Mouse (Mus musculus): ENCODE results near the gene Trak1. TPM values are rescaled to one million over a fixed set of nuclear protein-coding genes. Genes with fewer than 3 reads are reported as not detected.

Trak1 gene
- polyA plus RNA-seq, 1 experiment = 31.0 TPM

DNA sequence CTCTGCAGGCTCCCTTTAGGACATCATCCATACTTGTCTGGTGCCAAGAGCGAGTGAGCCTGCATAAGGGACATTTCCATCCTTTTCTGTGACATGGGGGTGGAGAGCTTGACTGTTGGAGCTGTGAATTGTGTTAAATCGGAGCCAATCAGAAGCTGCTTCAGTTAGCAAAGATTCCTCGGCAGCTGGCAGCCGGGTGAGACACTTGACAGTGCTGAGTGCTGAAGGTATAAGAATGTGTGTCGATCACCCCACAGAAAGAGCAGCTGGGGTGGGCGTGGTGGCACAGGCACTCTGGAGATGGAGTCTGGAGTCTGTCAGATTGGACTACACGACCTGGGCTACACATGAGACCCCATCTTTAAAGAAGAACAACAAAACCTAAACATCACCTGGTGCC lies 13.2 kb downstream of the Trak1 start:
- 85% methylated on average over 7 of the region's 7 CpGs for WGBS
- no peak overlapping the region for H3K27ac ChIP-seq (ENCODE audit: insufficient read depth, low read length)
- DNase-seq (ENCODE audit: low read depth in 1 of 2, low spot score in 2 of 2) = no peak
- H3K4me1 ChIP-seq (ENCODE audit: control insufficient read depth, insufficient read depth, insufficient read length) = peaks cover 12% of the 10 kb centered on the region; the same call in 1 of the 2 replicates
- TF ChIP-seq POLR2A (IDR thresholded peaks at IDR 0.05; ENCODE audit: low read depth, low read length) (no peak), CTCF (IDR thresholded peaks at IDR 0.05; ENCODE audit: extremely low read depth, insufficient read depth, insufficient read length, insufficient replicate concordance) (no peak)
- H3K36me3 ChIP-seq (ENCODE audit: control insufficient read depth, insufficient read depth, low read length) = no peaks in the 10 kb centered on the region
- H3K27me3 ChIP-seq (ENCODE audit: control insufficient read depth, insufficient read depth, low read length) = no peaks in the 10 kb centered on the region
- H3K4me3 ChIP-seq (ENCODE audit: extremely low read depth, insufficient read depth, insufficient read length) = no peak overlapping the region

DNA sequence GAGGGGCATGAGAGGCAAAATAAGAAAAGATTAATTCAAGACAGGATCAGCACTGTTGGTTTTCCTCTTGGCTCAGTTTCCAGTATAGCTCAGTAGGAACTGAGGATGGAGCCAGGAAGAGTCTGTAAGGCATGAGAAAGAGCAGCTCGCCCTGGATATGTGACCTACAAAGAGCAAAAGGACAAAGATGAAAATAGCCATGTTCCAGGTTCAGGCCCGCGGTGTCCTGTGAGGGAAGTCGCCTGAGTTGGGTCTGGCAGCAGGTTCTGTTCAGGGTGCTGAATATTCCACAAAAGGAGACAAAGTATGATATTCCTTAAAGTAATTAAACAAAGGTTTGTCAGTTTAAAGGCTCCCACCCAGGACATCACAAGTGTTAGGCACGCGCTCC lies 14.5 kb downstream of the Trak1 start:
- Histone ChIP-seq H3K4me1 (ENCODE audit: control insufficient read depth, insufficient read depth, insufficient read length) (peaks cover 24% of the 10 kb centered on the region), H3K27ac (ENCODE audit: insufficient read depth, low read length) (no peak overlapping the region)
- WGBS = 92% methylated on average over 6 of the region's 6 CpGs

DNA sequence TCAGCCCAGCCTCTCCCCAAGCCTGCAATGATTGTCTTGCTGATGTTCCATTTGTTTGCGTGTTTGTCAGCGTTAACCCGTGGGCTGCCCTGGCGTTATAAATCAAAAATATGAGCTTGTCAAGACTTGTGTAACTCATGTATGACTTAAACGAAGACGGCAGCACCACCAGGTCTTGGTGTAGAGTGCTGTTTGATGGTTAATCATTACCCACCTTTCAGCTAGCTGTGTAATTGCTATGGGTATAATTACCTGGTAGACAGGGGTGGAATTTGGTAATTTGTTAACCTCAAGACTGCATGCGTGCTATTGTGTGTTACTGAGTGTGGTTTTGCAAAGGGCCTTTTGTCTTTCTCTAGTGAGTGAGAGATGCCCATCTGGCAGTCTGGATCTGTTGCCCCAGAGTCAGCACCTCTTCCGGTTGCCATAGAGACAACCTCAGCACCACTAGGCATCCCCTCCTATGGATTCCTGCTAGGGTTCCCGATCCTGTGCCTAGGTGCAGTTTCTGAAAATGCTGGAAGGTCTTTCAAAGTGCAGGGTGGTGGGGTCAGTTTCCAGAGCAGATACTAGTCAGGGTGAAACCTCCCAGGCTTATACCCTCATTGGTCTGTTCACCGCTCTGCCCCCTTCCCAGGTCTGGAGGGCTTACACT lies 15.1 kb downstream of the Trak1 start:
- H3K27ac ChIP-seq (ENCODE audit: insufficient read depth, low read length) = no peak overlapping the region
- no peak overlapping the region for H3K4me3 ChIP-seq (ENCODE audit: extremely low read depth, insufficient read depth, insufficient read length)
- peaks cover 28% of the 10 kb centered on the region for H3K4me1 ChIP-seq (ENCODE audit: control insufficient read depth, insufficient read depth, insufficient read length)
- TF ChIP-seq CTCF (IDR thresholded peaks at IDR 0.05; ENCODE audit: extremely low read depth, insufficient read depth, insufficient read length, insufficient replicate concordance) = no peak
- TF ChIP-seq POLR2A (IDR thresholded peaks at IDR 0.05; ENCODE audit: low read depth, low read length) = no peak
- whole genome bisulfite sequencing = 80% methylated on average over 10 of the region's 10 CpGs
- no peaks in the 10 kb centered on the region for H3K36me3 ChIP-seq (ENCODE audit: control insufficient read depth, insufficient read depth, low read length)
- no peak for DNase-seq (ENCODE audit: low read depth in 1 of 2, low spot score in 2 of 2)
- H3K27me3 ChIP-seq (ENCODE audit: control insufficient read depth, insufficient read depth, low read length) = no peaks in the 10 kb centered on the region

More for the DNA sequence above, 14.5 kb downstream of the Trak1 start:
- Histone ChIP-seq H3K4me3 (ENCODE audit: extremely low read depth, insufficient read depth, insufficient read length) (no peak overlapping the region), H3K36me3 (ENCODE audit: control insufficient read depth, insufficient read depth, low read length) (no peaks in the 10 kb centered on the region), H3K27me3 (ENCODE audit: control insufficient read depth, insufficient read depth, low read length) (no peaks in the 10 kb centered on the region)
- DNase-seq (ENCODE audit: low read depth in 1 of 2, low spot score in 2 of 2) = no peak
- no peak for TF ChIP-seq CTCF (IDR thresholded peaks at IDR 0.05; ENCODE audit: extremely low read depth, insufficient read depth, insufficient read length, insufficient replicate concordance)
- TF ChIP-seq POLR2A (IDR thresholded peaks at IDR 0.05; ENCODE audit: low read depth, low read length) = no peak

DNA sequence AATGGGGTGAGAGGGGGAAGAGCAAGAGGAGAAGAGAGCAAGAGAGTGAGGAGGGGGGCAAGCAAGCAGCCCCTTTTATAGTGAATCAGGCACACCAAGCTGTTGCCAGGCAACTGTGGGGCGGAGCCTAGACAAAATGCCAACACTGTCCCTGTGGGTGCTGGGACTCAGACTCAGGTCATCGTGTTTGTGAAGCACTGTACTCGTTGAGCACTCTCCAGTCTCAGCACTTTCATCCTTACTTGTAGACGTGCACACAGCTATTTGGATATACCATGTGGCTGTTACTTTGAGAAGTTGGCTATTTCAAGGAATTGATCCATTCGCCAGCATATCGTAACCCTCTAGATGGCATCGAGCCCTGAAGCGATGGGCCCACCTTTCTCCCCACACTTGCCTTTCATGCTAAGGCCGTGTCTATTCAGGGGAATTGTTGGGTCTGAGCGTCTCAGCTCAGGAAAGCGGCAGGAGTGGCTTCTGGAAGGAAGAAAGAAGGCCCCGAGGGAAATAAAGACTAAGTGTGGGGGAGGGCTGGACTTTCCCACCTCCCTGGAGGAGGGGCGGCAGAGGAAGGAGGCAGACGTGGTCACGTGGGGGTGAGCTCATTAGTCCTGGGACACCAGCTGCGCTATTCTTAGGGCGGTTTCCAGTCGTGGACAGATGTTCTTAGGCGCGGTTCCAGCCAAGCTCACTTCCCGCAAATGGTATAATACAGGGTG lies 16.5 kb downstream of the Trak1 start:
- WGBS = 5% methylated on average over 21 of the region's 21 CpGs
- H3K4me1 ChIP-seq (ENCODE audit: control insufficient read depth, insufficient read depth, insufficient read length) = peaks cover 32% of the 10 kb centered on the region
- peaks cover 1% of the 10 kb centered on the region; the same call in 1 of the 2 replicates for H3K36me3 ChIP-seq (ENCODE audit: control insufficient read depth, insufficient read depth, low read length)
- H3K27ac ChIP-seq (ENCODE audit: insufficient read depth, low read length) = peak overlapping the region; percentile 84
- H3K27me3 ChIP-seq (ENCODE audit: control insufficient read depth, insufficient read depth, low read length) = no peaks in the 10 kb centered on the region
- peak; percentile 64 to 78 for DNase-seq (ENCODE audit: low read depth in 1 of 2, low spot score in 2 of 2)
- H3K4me3 ChIP-seq (ENCODE audit: extremely low read depth, insufficient read depth, insufficient read length) = peak overlapping the region; percentile 51
- TF ChIP-seq POLR2A (IDR thresholded peaks at IDR 0.05; ENCODE audit: low read depth, low read length) (no peak), CTCF (IDR thresholded peaks at IDR 0.05; ENCODE audit: extremely low read depth, insufficient read depth, insufficient read length, insufficient replicate concordance) (no peak)

DNA sequence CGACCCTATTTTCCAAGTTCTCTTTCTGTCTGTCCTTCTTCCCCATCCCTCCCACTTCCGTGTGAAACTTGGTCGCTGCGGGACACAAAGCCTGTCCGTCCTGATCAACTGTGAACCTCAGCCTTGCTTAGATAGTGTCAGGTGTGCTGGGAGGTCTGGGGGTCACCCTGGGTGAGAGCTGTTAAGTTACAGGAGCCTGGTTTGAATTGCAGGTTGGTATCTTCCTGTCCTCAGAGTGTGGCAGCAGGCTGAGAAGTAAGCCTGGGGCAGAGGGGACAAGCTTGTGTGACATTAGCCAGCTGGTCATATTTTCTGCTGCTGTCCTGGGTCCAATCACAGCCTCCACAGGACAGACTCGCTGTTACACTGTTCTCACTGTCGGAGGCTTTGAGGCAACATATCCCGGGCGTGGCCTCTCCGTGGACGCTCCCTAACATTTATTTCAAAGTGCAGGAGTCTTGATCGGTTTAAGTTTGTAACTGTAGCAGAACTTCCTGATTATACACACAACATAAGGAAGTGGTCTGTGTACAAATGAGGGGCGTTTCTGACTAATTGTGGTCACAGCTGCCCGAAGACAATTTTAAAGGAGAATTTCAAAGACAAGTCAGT lies 17.3 kb downstream of the Trak1 start:
- no peak for DNase-seq (ENCODE audit: low read depth in 1 of 2, low spot score in 2 of 2)
- TF ChIP-seq CTCF (IDR thresholded peaks at IDR 0.05; ENCODE audit: extremely low read depth, insufficient read depth, insufficient read length, insufficient replicate concordance) (no peak), POLR2A (IDR thresholded peaks at IDR 0.05; ENCODE audit: low read depth, low read length) (no peak)
- Histone ChIP-seq H3K36me3 (ENCODE audit: control insufficient read depth, insufficient read depth, low read length) (peaks cover 1% of the 10 kb centered on the region; the same call in 1 of the 2 replicates), H3K27me3 (ENCODE audit: control insufficient read depth, insufficient read depth, low read length) (no peaks in the 10 kb centered on the region), H3K4me3 (ENCODE audit: extremely low read depth, insufficient read depth, insufficient read length) (peak overlapping the region; percentile 51; the same call in 1 of the 2 replicates), H3K4me1 (ENCODE audit: control insufficient read depth, insufficient read depth, insufficient read length) (peaks cover 31% of the 10 kb centered on the region), H3K27ac (ENCODE audit: insufficient read depth, low read length) (peak overlapping the region; percentile 84)
- WGBS = 4% methylated on average over 14 of the region's 14 CpGs

DNA sequence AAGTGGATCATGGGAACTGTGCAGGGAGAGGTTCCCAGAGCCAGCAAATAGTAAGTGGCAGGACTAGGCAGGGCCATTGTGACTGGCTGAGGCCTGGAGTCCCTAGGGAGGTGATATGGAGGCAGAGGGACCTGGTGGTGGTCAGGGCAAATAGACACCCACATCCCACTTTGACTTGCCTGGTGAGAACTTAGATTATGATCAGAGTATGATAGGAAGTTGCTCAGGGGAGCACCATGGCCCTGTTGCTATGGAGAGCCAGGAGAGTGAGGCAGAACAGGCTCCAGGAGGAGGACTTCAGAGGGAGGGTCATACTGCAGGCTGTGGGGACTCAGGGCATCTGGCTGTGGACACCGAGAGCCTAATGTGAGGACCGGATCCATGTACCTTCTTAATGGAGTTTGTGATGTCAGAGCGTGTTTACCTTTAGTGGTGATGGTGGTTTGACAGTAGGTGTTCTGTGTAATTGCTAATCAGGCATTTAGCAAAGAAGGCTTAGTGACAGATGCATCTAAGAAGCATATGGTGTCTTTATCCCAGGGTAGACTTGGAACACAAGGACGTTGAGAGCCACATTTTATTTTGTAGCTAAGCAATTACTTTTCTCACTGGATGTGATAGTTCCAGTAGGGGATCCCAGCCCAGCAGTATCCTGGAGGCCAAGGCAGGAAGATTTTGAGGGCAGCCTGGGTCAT lies 18.7 kb downstream of the Trak1 start:
- H3K27me3 ChIP-seq (ENCODE audit: control insufficient read depth, insufficient read depth, low read length) = no peaks in the 10 kb centered on the region
- H3K36me3 ChIP-seq (ENCODE audit: control insufficient read depth, insufficient read depth, low read length) = peaks cover 4% of the 10 kb centered on the region; the same call in 1 of the 2 replicates
- no peak for DNase-seq (ENCODE audit: low read depth in 1 of 2, low spot score in 2 of 2)
- H3K4me1 ChIP-seq (ENCODE audit: control insufficient read depth, insufficient read depth, insufficient read length) = peaks cover 31% of the 10 kb centered on the region
- no peak for TF ChIP-seq POLR2A (IDR thresholded peaks at IDR 0.05; ENCODE audit: low read depth, low read length)
- TF ChIP-seq CTCF (IDR thresholded peaks at IDR 0.05; ENCODE audit: extremely low read depth, insufficient read depth, insufficient read length, insufficient replicate concordance) = no peak
- no peak overlapping the region for H3K4me3 ChIP-seq (ENCODE audit: extremely low read depth, insufficient read depth, insufficient read length)
- H3K27ac ChIP-seq (ENCODE audit: insufficient read depth, low read length) = peak overlapping the region; percentile 76
- WGBS = 83% methylated on average over 4 of the region's 4 CpGs
